Mouse (Mus musculus) forelimb bud, embryonic 11.5 days (tissue): Measurements from ENCODE around the gene Nos1.

ENCODE experiments used
- DNase-seq: peaks from one replicate; pipeline ENCODE4 v3.0.0-alpha.2; 2012; ENCODE audit warnings: low read depth, low spot score

Nos1 gene

GRCm38 (mm10) chr5:117997434-117997970 is 216.7 kb downstream of the Nos1 start:
- no peak for DNase-seq

DNA sequence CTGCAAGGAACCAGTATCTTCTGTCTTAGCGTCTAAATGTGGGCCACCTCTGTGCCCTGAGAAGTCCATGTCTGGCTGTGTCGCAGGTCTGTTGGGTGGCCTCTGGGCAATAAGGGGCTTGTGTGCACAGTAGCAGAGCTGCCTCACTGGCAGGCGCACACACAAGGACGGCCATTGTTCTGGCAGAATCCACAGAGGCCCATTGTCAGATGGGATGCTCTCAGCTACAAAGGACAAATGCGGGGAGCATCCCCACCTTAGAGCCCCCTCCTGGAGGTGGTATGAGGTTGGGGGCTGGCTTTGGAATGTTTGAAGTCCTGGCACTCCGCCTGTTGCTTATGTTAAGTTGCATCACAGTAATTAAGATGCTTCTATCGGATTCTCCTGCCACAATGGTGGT is 218.2 kb downstream of the Nos1 start:
- no peak for DNase-seq

- DNase-seq: no peak
These were observed 218.8 kb downstream of the Nos1 start for GRCm38 (mm10) chr5:117999584-117999983.

GRCm38 (mm10) chr5:118002059-118002458 is 221.2 kb downstream of the Nos1 start:
- DNase-seq: peak; percentile 68

DNA sequence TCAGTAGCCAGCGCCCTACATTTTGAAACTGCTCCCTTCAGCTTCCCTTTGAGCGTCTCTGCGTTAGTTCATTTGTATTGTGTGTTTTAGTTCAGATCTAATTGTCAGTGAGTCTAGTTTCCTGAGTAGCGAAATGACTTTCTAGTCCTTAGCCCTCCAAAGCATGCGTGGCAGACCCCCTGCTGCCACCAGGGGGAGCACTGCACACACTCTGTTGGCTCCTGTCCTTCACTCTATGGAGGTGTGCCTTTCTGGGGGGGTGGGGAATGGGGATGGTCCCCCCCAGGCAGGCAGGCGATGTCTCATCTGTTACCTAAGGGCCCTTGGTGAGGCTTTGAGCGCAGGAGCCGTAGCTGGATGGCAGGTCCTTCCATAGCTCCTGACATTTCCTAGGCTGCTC is 223.8 kb downstream of the Nos1 start:
- peak; percentile 33 for DNase-seq

DNA sequence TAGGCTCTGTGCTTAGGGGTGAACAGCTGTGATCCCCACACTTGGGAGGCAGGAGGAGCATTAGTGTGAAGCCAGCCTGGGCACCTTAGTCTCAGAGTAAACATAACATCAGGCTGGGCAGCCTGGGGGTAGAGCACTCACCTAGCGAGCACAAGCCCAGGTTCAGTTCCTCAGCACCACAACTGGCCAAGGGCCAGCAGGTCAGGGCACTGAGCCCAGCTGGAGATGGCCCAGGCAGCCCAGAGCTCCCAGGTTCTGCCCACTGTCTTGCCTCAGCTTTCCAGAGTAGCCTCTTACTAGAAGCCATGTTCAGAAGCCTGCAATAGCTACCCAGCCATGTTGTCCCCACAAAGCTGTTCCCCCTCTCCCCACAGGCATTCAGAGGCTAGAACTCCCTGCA is 224.9 kb downstream of the Nos1 start:
- DNase-seq: no peak

DNA sequence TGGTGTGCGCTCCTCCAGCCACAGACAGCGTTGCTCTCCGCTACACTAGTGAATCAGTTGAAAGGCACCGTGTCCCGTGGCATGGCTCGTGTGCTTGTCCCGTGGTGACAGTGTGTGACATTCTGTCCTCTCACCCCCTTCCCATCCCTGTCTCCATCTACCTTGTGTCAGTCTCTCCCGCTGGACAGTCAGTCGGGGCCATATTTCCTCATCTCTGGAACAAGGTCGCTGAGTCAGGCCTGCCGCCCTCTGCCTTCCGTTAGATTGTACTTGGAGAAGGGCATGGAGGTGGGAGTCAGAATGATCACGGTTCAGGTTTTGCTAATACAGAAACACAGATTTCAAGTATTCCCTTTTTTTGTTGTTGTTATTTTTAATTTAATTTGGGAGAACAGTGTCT is 227.5 kb downstream of the Nos1 start:
- DNase-seq: no peak
